Mouse (Mus musculus) liver, postnatal 0 days (tissue): Measurements from ENCODE around the gene Spin4.

Experiments
- CTCF ChIP-seq: sonication (generic); IDR thresholded peaks from 2 replicates; pipeline ENCODE4 v1.5.1; 2016; ENCODE audit warnings: antibody characterized with exemption, low read depth
- EP300 ChIP-seq: IDR thresholded peaks from 2 replicates; pipeline ENCODE4 v1.6.1; 2016; ENCODE audit warnings: antibody characterized with exemption, low read depth, mild to moderate bottlenecking

GRCm38 (mm10) chrX:95027907-95028306 is 1.4 kb upstream of the Spin4 start:
- no peak for TF ChIP-seq CTCF
- no peak for TF ChIP-seq EP300
